Comparison of ENCODE assay signal across 8 mouse cellular contexts in genomic region chr2:154407643-154408445, GRCm38 (mm10). TPM values are rescaled to one million over a fixed set of nuclear protein-coding genes. Genes with fewer than 3 reads are reported as not detected.
DNase-seq lines count a peak whose midpoint lies in the region; ATAC-seq and TF ChIP-seq lines count a peak whose summit lies in the region.

Gene Snta1 (minus strand): TSS chr2:154408099.

- DNase-seq in embryonic facial prominence, embryonic 14.5 days (ENCODE audit: low spot score) = peak; percentile 80
- peak; percentile 93 for DNase-seq in heart, adult 18-20 months
- DNase-seq in kidney, adult 18-20 months = peak; percentile 95
- DNase-seq in skeletal muscle tissue, adult 2 months (ENCODE audit: low read depth, low spot score) = peak; percentile 86
- no peak for DNase-seq in adipocyte (ENCODE audit: low spot score)

- TF ChIP-seq POLR2A in bone marrow macrophage, adult 2 months (IDR thresholded peaks at IDR 0.05; ENCODE audit: borderline replicate concordance, low read depth, low read length) = 0 out of 2 replicates have a peak, but pooled peaks have one; percentile 27

- H3K36me3 ChIP-seq in embryonic facial prominence, embryonic 14.5 days (ENCODE audit: control insufficient read depth, insufficient read depth, low read length) = no peaks in the 10 kb centered on the region
- H3K36me3 ChIP-seq in limb, embryonic 12.5 days = no peaks in the 10 kb centered on the region
- no peaks in the 10 kb centered on the region for H3K36me3 ChIP-seq in midbrain, embryonic 13.5 days

- 2% methylated on average over 49 of the region's 84 CpGs for WGBS in embryonic facial prominence, embryonic 14.5 days
- 2% methylated on average over 84 of the region's 84 CpGs for WGBS in limb, embryonic 12.5 days
- WGBS in midbrain, embryonic 13.5 days = 2% methylated on average over 78 of the region's 84 CpGs

- peaks cover 6% of the 10 kb centered on the region; the same call in 1 of the 2 replicates for H3K27me3 ChIP-seq in embryonic facial prominence, embryonic 14.5 days (replicated peaks; ENCODE audit: control insufficient read depth, insufficient read depth, low read length)
- peaks cover 31% of the 10 kb centered on the region for H3K27me3 ChIP-seq in limb, embryonic 12.5 days
- peaks cover 22% of the 10 kb centered on the region for H3K27me3 ChIP-seq in midbrain, embryonic 13.5 days

- TF ChIP-seq CTCF in bone marrow macrophage, adult 2 months (IDR thresholded peaks at IDR 0.05; ENCODE audit: low read depth, low read length) = no peak

- no peaks in the 10 kb centered on the region for H3K9me3 ChIP-seq in embryonic facial prominence, embryonic 14.5 days (ENCODE audit: control insufficient read depth, low read length)
- no peaks in the 10 kb centered on the region for H3K9me3 ChIP-seq in limb, embryonic 12.5 days
- no peaks in the 10 kb centered on the region for H3K9me3 ChIP-seq in midbrain, embryonic 13.5 days

- H3K4me3 ChIP-seq in bone marrow macrophage, adult 2 months (ENCODE audit: insufficient read depth, low read length) = peak within 1 kb of the TSS; percentile 72
- peak within 1 kb of the TSS; percentile 74 for H3K4me3 ChIP-seq in embryonic facial prominence, embryonic 14.5 days (ENCODE audit: low read depth, low read length)
- peak within 1 kb of the TSS; percentile 74 for H3K4me3 ChIP-seq in limb, embryonic 12.5 days (replicated peaks)
- peak within 1 kb of the TSS; percentile 73 for H3K4me3 ChIP-seq in midbrain, embryonic 13.5 days (replicated peaks)

- peaks cover 25% of the 10 kb centered on the region for H3K4me1 ChIP-seq in bone marrow macrophage, adult 2 months (ENCODE audit: control insufficient read depth, insufficient read depth, low read length)
- peaks cover 15% of the 10 kb centered on the region for H3K4me1 ChIP-seq in embryonic facial prominence, embryonic 14.5 days (ENCODE audit: control insufficient read depth, insufficient read depth, low read length)
- H3K4me1 ChIP-seq in limb, embryonic 12.5 days (replicated peaks) = peaks cover 22% of the 10 kb centered on the region
- H3K4me1 ChIP-seq in midbrain, embryonic 13.5 days (replicated peaks) = peaks cover 21% of the 10 kb centered on the region

- H3K27ac ChIP-seq in bone marrow macrophage, adult 2 months (ENCODE audit: insufficient read depth, low read depth, low read length) = peak within 1 kb of the TSS; percentile 28
- no peak within 1 kb of the TSS for H3K27ac ChIP-seq in embryonic facial prominence, embryonic 14.5 days (replicated peaks; ENCODE audit: low read depth, low read length)
- 0 out of 2 replicates have a peak within 1 kb of the TSS, but pooled peaks have one; percentile 36 for H3K27ac ChIP-seq in limb, embryonic 12.5 days
- peak within 1 kb of the TSS; percentile 44; the same call in 1 of the 2 replicates for H3K27ac ChIP-seq in midbrain, embryonic 13.5 days

- H3K9ac ChIP-seq in embryonic facial prominence, embryonic 14.5 days (ENCODE audit: low read depth, low read length) = peak within 1 kb of the TSS; percentile 76
- peak within 1 kb of the TSS; percentile 76 for H3K9ac ChIP-seq in limb, embryonic 12.5 days (replicated peaks)
- peak within 1 kb of the TSS; percentile 76 for H3K9ac ChIP-seq in midbrain, embryonic 13.5 days (replicated peaks)

- peak; percentile 88 for ATAC-seq in embryonic facial prominence, embryonic 14.5 days (ENCODE audit: low read depth)
- ATAC-seq in limb, embryonic 12.5 days (ENCODE audit: insufficient number of reproducible peaks, insufficient read depth, low FRiP score, low TSS enrichment, low read depth) = peak; percentile 80
- ATAC-seq in midbrain, embryonic 13.5 days = peak; percentile 87

- H3K4me2 ChIP-seq in embryonic facial prominence, embryonic 14.5 days (ENCODE audit: low read depth, low read length) = peak within 1 kb of the TSS; percentile 80
- H3K4me2 ChIP-seq in limb, embryonic 12.5 days = peak within 1 kb of the TSS; percentile 88
- H3K4me2 ChIP-seq in midbrain, embryonic 13.5 days (replicated peaks) = peak within 1 kb of the TSS; percentile 73

RNA-seq across cellular contexts. Expression of gene Snta1, which starts in this region (rescaled TPM):
- polyA plus RNA-seq in bone marrow macrophage, adult 2 months (2012; ENCODE audit: insufficient read depth, insufficient read length, missing spikeins) = 20.4 and 22.5 TPM in 2 replicates
- 8.6 and 10.4 TPM in 2 replicates for polyA plus RNA-seq in embryonic facial prominence, embryonic 14.5 days (2014; fragmentation: Nextera tagmentation; extraction: Ambion mirVana)
- 10 to 100 TPM; 78.7 to 79.5 TPM for total RNA-seq in heart, adult 18-20 months (2021)
- polyA plus RNA-seq in limb, embryonic 12.5 days (2016; fragmentation: Nextera tagmentation; extraction: Ambion mirVana) = 7.5 and 8.3 TPM in 2 replicates
- 4.8 and 5.9 TPM in 2 replicates for polyA plus RNA-seq in midbrain, embryonic 13.5 days (2015; fragmentation: Nextera tagmentation; extraction: Ambion mirVana)
